Mouse (Mus musculus) intestine, postnatal 0 days (tissue): ENCODE measurements around the gene Sun5. TPM values are rescaled to one million over a fixed set of nuclear protein-coding genes. Genes with fewer than 3 reads are reported as not detected.

Experiments used
- ATAC-seq: fragments of 200-750 bp; cut with Nextera tagmentation; 2 replicates; pipeline ENCODE4 v1.8.0; 2017; ENCODE audit warnings: mild to moderate bottlenecking, moderate TSS enrichment, moderate library complexity
- H3K27ac ChIP-seq: fragments of 300-500 bp; sonication (generic); 2 replicates; pipeline ENCODE4 v1.5.1; 2014; ENCODE audit warnings: mild to moderate bottlenecking, low read depth, low read length, moderate library complexity
- H3K27me3 ChIP-seq: fragments of 300-500 bp; sonication (generic); replicated peaks from 2 replicates; pipeline ENCODE4 v1.6.1; 2014; ENCODE audit warnings: low read length, mixed read lengths; ENCODE audit not compliant: control insufficient read depth, insufficient read depth
- H3K36me3 ChIP-seq: fragments of 300-500 bp; sonication (generic); 2 replicates; pipeline ENCODE4 v1.6.1; 2014; ENCODE audit warnings: mild to moderate bottlenecking, moderate library complexity; ENCODE audit not compliant: control insufficient read depth, insufficient read depth
- H3K4me1 ChIP-seq: fragments of 300-500 bp; sonication (generic); replicated peaks from 2 replicates; pipeline ENCODE4 v1.6.1; 2014; ENCODE audit warnings: antibody characterized with exemption, low read length, mixed read lengths; ENCODE audit not compliant: control insufficient read depth, insufficient read depth
- H3K4me2 ChIP-seq: fragments of 300-500 bp; sonication (generic); replicated peaks from 2 replicates; pipeline ENCODE4 v1.6.1; 2014; ENCODE audit warnings: low read depth, mild to moderate bottlenecking, moderate library complexity
- H3K4me3 ChIP-seq: fragments of 300-500 bp; sonication (generic); 2 replicates; pipeline ENCODE4 v1.5.1; 2014; ENCODE audit warnings: low read depth, low read length
- H3K9ac ChIP-seq: fragments of 300-500 bp; sonication (generic); 2 replicates; pipeline ENCODE4 v1.6.1; 2014; ENCODE audit warnings: mild to moderate bottlenecking, low read depth, low read length
- H3K9me3 ChIP-seq: fragments of 300-500 bp; sonication (generic); 2 replicates; pipeline ENCODE4 v1.6.1; 2016; ENCODE audit warnings: mixed run types; ENCODE audit not compliant: control insufficient read depth
- CTCF ChIP-seq: sonication (generic); IDR thresholded peaks from 2 replicates; pipeline ENCODE4 v1.5.1; 2016; ENCODE audit warnings: low read depth, mild to moderate bottlenecking, control low read depth, antibody characterized with exemption, moderate library complexity
- WGBS: fragments of 180-500 bp; shearing (Covaris S2); extraction: QIAGEN DNeasy Blood & Tissue Kit; methylation state at CpG from one replicate; pipeline ENCODE4 v1.1.7; 2014; 5-methylcytosine and 5-hydroxymethylcytosine counted together
- polyA plus RNA-seq: library from polyadenylated mRNA; unstranded; fragments of >200 nt; fragmentation: Nextera tagmentation; extraction: Ambion mirVana; gene quantifications from 2 replicates; pipeline ENCODE4 v1.2.1, GENCODE M21; 2015

The Sun5 gene
- polyA plus RNA-seq, 1 experiment from 2014 or later = not detected

- Histone ChIP-seq H3K4me3 (no peak within 1 kb of the TSS), H3K4me1 (no peaks in the 10 kb centered on the region), H3K27me3 (no peaks in the 10 kb centered on the region), H3K27ac (no peak within 1 kb of the TSS), H3K9ac (no peak within 1 kb of the TSS), H3K4me2 (no peak within 1 kb of the TSS), H3K36me3 (no peaks in the 10 kb centered on the region), H3K9me3 (no peaks in the 10 kb centered on the region)
- ATAC-seq = no peak
- TF ChIP-seq CTCF = no peak
- WGBS = 56% methylated on average over 9 of the region's 9 CpGs
Observed at GRCm38 (mm10) chr2:153874745-153875144, 3.9 kb upstream of the Sun5 start, which contains the start of gene Bpifb2. Gene Bpifb2, plus strand, starts transcription at chr2:153875045.

DNA sequence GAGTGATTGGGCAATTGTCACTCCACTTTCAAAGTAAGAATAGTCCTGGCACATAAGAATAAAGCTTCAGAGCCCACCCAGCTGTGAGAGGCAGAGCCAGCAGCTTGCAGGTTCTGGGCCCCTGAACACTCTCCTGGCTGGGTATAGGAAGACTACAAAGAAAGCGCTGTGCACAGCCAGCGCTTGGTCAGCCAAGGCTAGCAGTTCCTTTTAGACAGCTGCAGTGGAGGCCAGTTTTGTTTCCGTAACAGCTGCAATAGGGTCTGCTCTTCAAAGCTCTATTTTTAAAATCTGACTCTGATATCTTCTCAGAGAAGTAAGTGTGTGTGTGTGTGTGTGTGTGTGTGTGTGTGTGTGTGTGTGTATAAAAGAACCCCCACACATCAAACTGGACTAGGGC lies 8.9 kb downstream of the Sun5 start:
- H3K9me3 ChIP-seq = no peaks in the 10 kb centered on the region
- H3K36me3 ChIP-seq = no peaks in the 10 kb centered on the region
- no peak for TF ChIP-seq CTCF
- H3K9ac ChIP-seq = no peak overlapping the region
- H3K4me1 ChIP-seq = no peaks in the 10 kb centered on the region
- 86% methylated on average over 3 of the region's 3 CpGs for WGBS
- H3K4me2 ChIP-seq = no peak overlapping the region
- H3K27ac ChIP-seq = no peak overlapping the region
- H3K27me3 ChIP-seq = no peaks in the 10 kb centered on the region
- ATAC-seq = no peak
- H3K4me3 ChIP-seq = no peak overlapping the region

DNA sequence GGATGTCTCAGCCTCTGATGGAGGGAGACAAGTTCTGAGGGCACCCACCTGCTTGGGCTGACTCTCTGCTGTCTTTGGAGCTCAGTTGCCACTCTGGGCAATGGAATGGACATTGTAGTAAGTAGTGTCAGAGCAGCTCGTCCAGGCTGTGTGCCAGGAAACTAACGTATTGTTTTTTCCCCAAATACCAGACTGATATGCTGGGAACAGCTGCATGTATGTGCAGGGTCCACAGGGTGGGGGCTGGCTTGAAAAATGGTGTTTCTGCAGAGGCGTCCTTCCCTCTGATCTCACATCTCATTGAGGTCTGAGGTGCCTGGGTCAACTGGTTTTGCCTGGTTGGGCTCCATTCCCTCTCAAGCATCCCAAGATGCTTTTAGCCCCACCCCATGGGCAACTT lies 10.2 kb downstream of the Sun5 start:
- Histone ChIP-seq H3K4me3 (no peak overlapping the region), H3K4me1 (no peaks in the 10 kb centered on the region), H3K27ac (no peak overlapping the region), H3K36me3 (no peaks in the 10 kb centered on the region), H3K9ac (no peak overlapping the region), H3K9me3 (no peaks in the 10 kb centered on the region), H3K4me2 (no peak overlapping the region), H3K27me3 (no peaks in the 10 kb centered on the region)
- no peak for TF ChIP-seq CTCF
- 47% methylated on average over 3 of the region's 3 CpGs for WGBS
- ATAC-seq = no peak

GRCm38 (mm10) chr2:153860315-153860714 lies 10.6 kb downstream of the Sun5 start:
- Histone ChIP-seq H3K4me1 (no peaks in the 10 kb centered on the region), H3K27me3 (no peaks in the 10 kb centered on the region), H3K4me3 (no peak overlapping the region), H3K4me2 (no peak overlapping the region), H3K9ac (no peak overlapping the region), H3K27ac (no peak overlapping the region), H3K36me3 (no peaks in the 10 kb centered on the region), H3K9me3 (no peaks in the 10 kb centered on the region)
- WGBS = 89% methylated on average over 11 of the region's 11 CpGs
- no peak for ATAC-seq
- TF ChIP-seq CTCF = no peak

DNA sequence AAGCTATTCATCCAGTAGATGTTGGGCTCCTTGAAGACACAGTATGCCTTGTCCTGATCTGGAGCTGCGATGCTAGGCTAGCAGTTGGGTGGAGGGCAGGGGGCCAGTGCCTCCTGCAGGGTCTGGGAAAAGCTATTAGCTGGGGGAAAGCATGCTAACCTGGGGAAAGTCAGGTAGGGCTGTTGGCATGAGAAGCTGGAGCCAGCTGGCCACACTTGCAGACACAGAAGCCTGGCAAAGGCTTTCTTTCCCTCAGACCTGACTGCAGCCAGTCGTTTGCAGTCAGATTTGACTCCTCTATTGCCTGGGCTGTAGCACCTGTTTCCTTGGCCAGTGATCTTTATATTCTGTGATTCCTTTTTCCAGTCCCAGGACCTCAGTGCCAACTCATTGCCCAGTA lies 11.3 kb downstream of the Sun5 start:
- no peaks in the 10 kb centered on the region for H3K4me1 ChIP-seq
- H3K27ac ChIP-seq = no peak overlapping the region
- no peak overlapping the region for H3K4me2 ChIP-seq
- ATAC-seq = no peak
- TF ChIP-seq CTCF = no peak
- H3K9ac ChIP-seq = no peak overlapping the region
- no peaks in the 10 kb centered on the region for H3K27me3 ChIP-seq
- no peaks in the 10 kb centered on the region for H3K36me3 ChIP-seq
- no peak overlapping the region for H3K4me3 ChIP-seq
- 78% methylated on average over 2 of the region's 2 CpGs for whole genome bisulfite sequencing
- H3K9me3 ChIP-seq = no peaks in the 10 kb centered on the region

- 29% methylated on average over 5 of the region's 5 CpGs for WGBS
- no peak overlapping the region for H3K4me3 ChIP-seq
Observed at GRCm38 (mm10) chr2:153853544-153853943, 17.3 kb downstream of the Sun5 start.

DNA sequence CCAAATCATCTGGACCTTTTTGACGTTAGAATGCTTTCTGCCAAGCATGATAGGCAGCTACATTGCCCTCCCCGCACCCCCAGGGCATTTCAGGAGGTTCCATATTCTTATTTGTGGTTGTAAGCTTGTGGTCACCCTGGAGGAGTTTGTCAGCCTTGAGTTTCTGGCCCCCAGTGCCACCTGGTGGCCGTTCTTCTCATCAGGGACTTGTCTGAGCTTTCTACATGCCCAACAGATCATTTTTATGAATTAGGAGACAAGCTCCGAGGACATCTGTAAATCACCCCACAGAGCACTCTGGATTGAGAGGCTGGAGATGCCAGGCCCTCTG lies 19.9 kb downstream of the Sun5 start:
- H3K9me3 ChIP-seq = no peaks in the 10 kb centered on the region
- no peak overlapping the region for H3K4me3 ChIP-seq
- ATAC-seq = no peak
- H3K36me3 ChIP-seq = no peaks in the 10 kb centered on the region
- peak; percentile 65 for TF ChIP-seq CTCF
- H3K4me1 ChIP-seq = no peaks in the 10 kb centered on the region
- H3K27ac ChIP-seq = no peak overlapping the region
- H3K9ac ChIP-seq = no peak overlapping the region
- H3K4me2 ChIP-seq = no peak overlapping the region
- H3K27me3 ChIP-seq = no peaks in the 10 kb centered on the region
- 51% methylated on average over 4 of the region's 4 CpGs for WGBS

More at GRCm38 (mm10) chr2:153853544-153853943, 17.3 kb downstream of the Sun5 start:
- TF ChIP-seq CTCF = no peak
- no peak overlapping the region for H3K4me2 ChIP-seq
- no peak overlapping the region for H3K27ac ChIP-seq
- no peaks in the 10 kb centered on the region for H3K27me3 ChIP-seq
- H3K4me1 ChIP-seq = no peaks in the 10 kb centered on the region
- ATAC-seq = no peak
- no peak overlapping the region for H3K9ac ChIP-seq
- no peaks in the 10 kb centered on the region for H3K9me3 ChIP-seq
- no peaks in the 10 kb centered on the region for H3K36me3 ChIP-seq
